Mouse (Mus musculus): Measurements from ENCODE around the gene Adam19. TPM values are rescaled to one million over a fixed set of nuclear protein-coding genes. Genes with fewer than 3 reads are reported as not detected.

Gene Adam19
- polyA plus RNA-seq, 1 experiment from 2014 or later, result 4.3 TPM

- no peak overlapping the region for H3K4me3 ChIP-seq (ENCODE audit: low read depth, low read length)
- TF ChIP-seq CTCF (IDR thresholded peaks at IDR 0.05; ENCODE audit: low read depth), result no peak
- TF ChIP-seq EP300 (optimal IDR thresholded peaks at IDR 0.05), result no peak
These were observed 53.4 kb downstream of the Adam19 start for GRCm38 (mm10) chr11:46109206-46109605.

GRCm38 (mm10) chr11:46110156-46110944 lies 54.6 kb downstream of the Adam19 start:
- Histone ChIP-seq H3K4me2 (replicated peaks; ENCODE audit: low read depth) (no peak overlapping the region), H3K27me3 (ENCODE audit: control insufficient read depth, insufficient read depth, low read length) (no peaks in the 10 kb centered on the region), H3K4me3 (ENCODE audit: low read depth, low read length) (no peak overlapping the region), H3K36me3 (ENCODE audit: control insufficient read depth, insufficient read depth, low read length) (0 out of 2 replicates have a peak, but pooled peaks cover 2% of the 10 kb centered on the region), H3K27ac (replicated peaks) (no peak overlapping the region), H3K9ac (ENCODE audit: low read length) (no peak overlapping the region), H3K9me3 (ENCODE audit: control insufficient read depth, low read length) (no peaks in the 10 kb centered on the region), H3K4me1 (replicated peaks; ENCODE audit: control insufficient read depth, insufficient read depth) (no peaks in the 10 kb centered on the region; the same call in 1 of the 2 replicates)
- no peak for ATAC-seq (ENCODE audit: low FRiP score, low TSS enrichment)
- no peak for DNase-seq (ENCODE audit: low spot score)
- TF ChIP-seq CTCF (IDR thresholded peaks at IDR 0.05; ENCODE audit: low read depth), result no peak
- no peak for TF ChIP-seq EP300 (optimal IDR thresholded peaks at IDR 0.05)
- 78% methylated on average over 8 of the region's 8 CpGs for WGBS

More at GRCm38 (mm10) chr11:46109206-46109605, 53.4 kb downstream of the Adam19 start:
- WGBS, result 79% methylated on average over 5 of the region's 5 CpGs
- Histone ChIP-seq H3K4me2 (replicated peaks; ENCODE audit: low read depth) (no peak overlapping the region), H3K9me3 (ENCODE audit: control insufficient read depth, low read length) (no peaks in the 10 kb centered on the region), H3K4me1 (replicated peaks; ENCODE audit: control insufficient read depth, insufficient read depth) (no peaks in the 10 kb centered on the region), H3K9ac (ENCODE audit: low read length) (no peak overlapping the region), H3K36me3 (ENCODE audit: control insufficient read depth, insufficient read depth, low read length) (0 out of 2 replicates have a peak, but pooled peaks cover 2% of the 10 kb centered on the region), H3K27ac (replicated peaks) (no peak overlapping the region), H3K27me3 (ENCODE audit: control insufficient read depth, insufficient read depth, low read length) (no peaks in the 10 kb centered on the region)
- no peak for ATAC-seq (ENCODE audit: low FRiP score, low TSS enrichment)
- DNase-seq (ENCODE audit: low spot score), result no peak

GRCm38 (mm10) chr11:46110945-46111287 lies 55.1 kb downstream of the Adam19 start:
- 0 out of 2 replicates have a peak, but pooled peaks cover 2% of the 10 kb centered on the region for H3K36me3 ChIP-seq (ENCODE audit: control insufficient read depth, insufficient read depth, low read length)
- H3K27me3 ChIP-seq (ENCODE audit: control insufficient read depth, insufficient read depth, low read length), result no peaks in the 10 kb centered on the region
- H3K4me1 ChIP-seq (replicated peaks; ENCODE audit: control insufficient read depth, insufficient read depth), result no peaks in the 10 kb centered on the region; the same call in 1 of the 2 replicates
- H3K4me2 ChIP-seq (replicated peaks; ENCODE audit: low read depth), result no peak overlapping the region
- H3K27ac ChIP-seq (replicated peaks), result no peak overlapping the region
- no peak for ATAC-seq (ENCODE audit: low FRiP score, low TSS enrichment)
- no peak overlapping the region for H3K4me3 ChIP-seq (ENCODE audit: low read depth, low read length)
- 73% methylated on average over 1 of the region's 1 CpGs for WGBS
- DNase-seq (ENCODE audit: low spot score), result no peak
- no peak for TF ChIP-seq CTCF (IDR thresholded peaks at IDR 0.05; ENCODE audit: low read depth)
- TF ChIP-seq EP300 (optimal IDR thresholded peaks at IDR 0.05), result no peak
- no peak overlapping the region for H3K9ac ChIP-seq (ENCODE audit: low read length)
- H3K9me3 ChIP-seq (ENCODE audit: control insufficient read depth, low read length), result no peaks in the 10 kb centered on the region

GRCm38 (mm10) chr11:46113211-46113610 lies 57.4 kb downstream of the Adam19 start:
- 59% methylated on average over 3 of the region's 3 CpGs for WGBS
- H3K4me1 ChIP-seq (replicated peaks; ENCODE audit: control insufficient read depth, insufficient read depth), result no peaks in the 10 kb centered on the region; the same call in 1 of the 2 replicates

GRCm38 (mm10) chr11:46114221-46114620 lies 58.4 kb downstream of the Adam19 start:
- H3K4me2 ChIP-seq (replicated peaks; ENCODE audit: low read depth), result no peak overlapping the region
- no peak for DNase-seq (ENCODE audit: low spot score)
- H3K36me3 ChIP-seq (ENCODE audit: control insufficient read depth, insufficient read depth, low read length), result peaks cover 2% of the 10 kb centered on the region; the same call in 1 of the 2 replicates
- TF ChIP-seq CTCF (IDR thresholded peaks at IDR 0.05; ENCODE audit: low read depth), result no peak
- TF ChIP-seq EP300 (optimal IDR thresholded peaks at IDR 0.05), result no peak
- no peaks in the 10 kb centered on the region for H3K27me3 ChIP-seq (ENCODE audit: control insufficient read depth, insufficient read depth, low read length)
- no peak for ATAC-seq (ENCODE audit: low FRiP score, low TSS enrichment)
- H3K27ac ChIP-seq (replicated peaks), result no peak overlapping the region
- no peaks in the 10 kb centered on the region for H3K9me3 ChIP-seq (ENCODE audit: control insufficient read depth, low read length)
- no peak overlapping the region for H3K4me3 ChIP-seq (ENCODE audit: low read depth, low read length)
- H3K9ac ChIP-seq (ENCODE audit: low read length), result no peak overlapping the region
- WGBS, result 86% methylated on average over 7 of the region's 7 CpGs
- H3K4me1 ChIP-seq (replicated peaks; ENCODE audit: control insufficient read depth, insufficient read depth), result no peaks in the 10 kb centered on the region; the same call in 1 of the 2 replicates

More at GRCm38 (mm10) chr11:46113211-46113610, 57.4 kb downstream of the Adam19 start:
- Histone ChIP-seq H3K36me3 (ENCODE audit: control insufficient read depth, insufficient read depth, low read length) (0 out of 2 replicates have a peak, but pooled peaks cover 2% of the 10 kb centered on the region), H3K4me2 (replicated peaks; ENCODE audit: low read depth) (no peak overlapping the region), H3K9ac (ENCODE audit: low read length) (no peak overlapping the region), H3K27me3 (ENCODE audit: control insufficient read depth, insufficient read depth, low read length) (no peaks in the 10 kb centered on the region), H3K9me3 (ENCODE audit: control insufficient read depth, low read length) (no peaks in the 10 kb centered on the region), H3K27ac (replicated peaks) (no peak overlapping the region; the same call in 1 of the 2 replicates), H3K4me3 (ENCODE audit: low read depth, low read length) (no peak overlapping the region)
- no peak for ATAC-seq (ENCODE audit: low FRiP score, low TSS enrichment)
- TF ChIP-seq EP300 (optimal IDR thresholded peaks at IDR 0.05) (no peak), CTCF (IDR thresholded peaks at IDR 0.05; ENCODE audit: low read depth) (no peak)
- DNase-seq (ENCODE audit: low spot score), result no peak

- H3K36me3 ChIP-seq (ENCODE audit: control insufficient read depth, insufficient read depth, low read length), result peaks cover 2% of the 10 kb centered on the region; the same call in 1 of the 2 replicates
- 0 out of 2 replicates have a peak overlapping the region, but pooled peaks have one; percentile 30 for H3K27ac ChIP-seq (replicated peaks)
- no peaks in the 10 kb centered on the region; the same call in 1 of the 2 replicates for H3K4me1 ChIP-seq (replicated peaks; ENCODE audit: control insufficient read depth, insufficient read depth)
- no peak overlapping the region for H3K4me3 ChIP-seq (ENCODE audit: low read depth, low read length)
- ATAC-seq (ENCODE audit: low FRiP score, low TSS enrichment), result no peak
- DNase-seq (ENCODE audit: low spot score), result no peak
- WGBS, result 60% methylated on average over 4 of the region's 4 CpGs
- no peak for TF ChIP-seq EP300 (optimal IDR thresholded peaks at IDR 0.05)
- no peak for TF ChIP-seq CTCF (IDR thresholded peaks at IDR 0.05; ENCODE audit: low read depth)
- no peak overlapping the region for H3K4me2 ChIP-seq (replicated peaks; ENCODE audit: low read depth)
- H3K9ac ChIP-seq (ENCODE audit: low read length), result no peak overlapping the region
- no peaks in the 10 kb centered on the region for H3K27me3 ChIP-seq (ENCODE audit: control insufficient read depth, insufficient read depth, low read length)
- H3K9me3 ChIP-seq (ENCODE audit: control insufficient read depth, low read length), result no peaks in the 10 kb centered on the region
These were observed 59.2 kb downstream of the Adam19 start for GRCm38 (mm10) chr11:46115011-46115410.
